Mouse (Mus musculus) heart, embryonic 15.5 days (tissue): Measurements from ENCODE around the gene Josd1. TPM values are rescaled to one million over a fixed set of nuclear protein-coding genes. Genes with fewer than 3 reads are reported as not detected.
"Not testable (repeated sequence)": the region's sequence is repeated elsewhere in the genome, so short reads cannot be mapped to it uniquely, and the experiment has no call there.

Source experiments
- ATAC-seq: fragments of 200-750 bp; cut with Nextera tagmentation; replicated peaks from 2 replicates; pipeline ENCODE4 v1.8.0; 2017; ENCODE audit warnings: low read depth, moderate TSS enrichment; ENCODE audit not compliant: insufficient number of reproducible peaks, insufficient read depth, low FRiP score
- H3K27ac ChIP-seq: fragments of 300-500 bp; sonication (generic); 2 replicates; pipeline ENCODE4 v1.5.1; 2015; ENCODE audit warnings: mild to moderate bottlenecking, inconsistent platforms
- H3K27me3 ChIP-seq: fragments of 300-500 bp; sonication (generic); 2 replicates; pipeline ENCODE4 v1.6.1; 2015; ENCODE audit warnings: inconsistent platforms
- H3K36me3 ChIP-seq: fragments of 300-500 bp; sonication (generic); 2 replicates; pipeline ENCODE4 v1.6.1; 2015; ENCODE audit warnings: mild to moderate bottlenecking, inconsistent platforms
- H3K4me1 ChIP-seq: fragments of 300-500 bp; sonication (generic); replicated peaks from 2 replicates; pipeline ENCODE4 v1.6.1; 2015; ENCODE audit warnings: inconsistent platforms
- H3K4me2 ChIP-seq: fragments of 300-500 bp; sonication (generic); 2 replicates; pipeline ENCODE4 v1.6.1; 2015; ENCODE audit warnings: inconsistent platforms, mild to moderate bottlenecking, moderate library complexity
- H3K4me3 ChIP-seq: fragments of 300-500 bp; sonication (generic); 2 replicates; pipeline ENCODE4 v1.5.1; 2015; ENCODE audit warnings: mild to moderate bottlenecking, inconsistent platforms
- H3K9ac ChIP-seq: fragments of 300-500 bp; sonication (generic); 2 replicates; pipeline ENCODE4 v1.6.1; 2015; ENCODE audit warnings: mild to moderate bottlenecking, inconsistent platforms
- H3K9me3 ChIP-seq: fragments of 300-500 bp; sonication (generic); replicated peaks from 2 replicates; pipeline ENCODE4 v1.6.1; 2016; ENCODE audit warnings: inconsistent platforms
- WGBS: fragments of 180-500 bp; shearing (Covaris S2); methylation state at CpG from one replicate; pipeline ENCODE4 v1.1.7; 2015; ENCODE audit warnings: mixed read lengths; 5-methylcytosine and 5-hydroxymethylcytosine counted together
- polyA plus RNA-seq: library from polyadenylated mRNA; unstranded; fragments of >200 nt; fragmentation: Nextera tagmentation; extraction: Ambion mirVana; gene quantifications from 2 replicates; pipeline ENCODE4 v1.2.1, GENCODE M21; 2015

Gene Josd1
- polyA plus RNA-seq, 1 experiment from 2014 or later = 20.6 TPM

DNA sequence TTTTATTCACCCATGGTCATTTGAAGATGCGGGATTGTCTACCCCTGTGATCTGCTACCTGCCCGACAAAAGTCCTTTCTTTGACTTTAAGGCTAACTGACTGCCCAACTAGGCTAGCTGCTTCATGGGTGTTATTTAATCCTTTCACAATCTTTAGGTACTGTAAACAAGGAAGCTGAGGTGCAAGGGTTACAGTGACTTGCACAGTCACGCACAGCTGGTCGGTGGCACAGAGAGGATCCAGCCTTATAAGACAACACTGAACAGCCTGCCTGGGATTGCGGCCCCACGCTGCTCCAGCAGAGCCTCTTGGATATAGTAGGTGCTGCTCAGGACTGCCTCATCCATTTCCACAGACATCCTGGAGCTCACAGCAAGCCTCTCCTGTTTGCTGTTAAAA is 4.6 kb downstream of the Josd1 start:
- H3K4me3 ChIP-seq = peak overlapping the region; percentile 21
- no peaks in the 10 kb centered on the region for H3K36me3 ChIP-seq
- peak overlapping the region; percentile 68 for H3K27ac ChIP-seq
- H3K27me3 ChIP-seq = no peaks in the 10 kb centered on the region
- WGBS = 51% methylated on average over 6 of the region's 6 CpGs
- ATAC-seq = no peak
- no peaks in the 10 kb centered on the region for H3K9me3 ChIP-seq
- H3K4me2 ChIP-seq = peak overlapping the region; percentile 73
- peak overlapping the region; percentile 36 for H3K9ac ChIP-seq
- peaks cover 58% of the 10 kb centered on the region for H3K4me1 ChIP-seq

DNA sequence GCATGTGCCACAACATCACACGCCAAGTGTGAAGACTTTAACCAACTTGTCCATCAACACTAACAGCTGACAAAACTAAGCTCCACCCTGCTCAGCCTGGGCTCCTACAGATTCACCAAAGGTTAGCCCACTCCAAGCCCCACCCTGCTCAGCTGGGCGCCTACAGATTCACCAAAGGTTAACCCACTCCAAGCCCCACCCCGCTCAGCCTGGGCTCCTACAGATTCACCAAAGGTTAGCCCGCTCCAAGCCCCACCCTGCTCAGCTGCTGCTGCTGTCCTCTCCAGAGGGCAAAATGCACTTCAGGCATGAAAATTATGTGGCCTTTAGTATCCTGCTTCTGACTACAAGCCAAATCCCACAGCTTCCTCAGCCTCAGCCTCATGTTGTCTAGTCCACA is 5.7 kb downstream of the Josd1 start:
- no peaks in the 10 kb centered on the region for H3K9me3 ChIP-seq
- peak overlapping the region; percentile 68 for H3K27ac ChIP-seq
- peak overlapping the region; percentile 73 for H3K4me2 ChIP-seq
- H3K27me3 ChIP-seq = no peaks in the 10 kb centered on the region
- H3K9ac ChIP-seq = no peak overlapping the region
- H3K36me3 ChIP-seq = no peaks in the 10 kb centered on the region
- 0 out of 2 replicates have a peak, but pooled peaks have one; percentile 50 for ATAC-seq
- H3K4me3 ChIP-seq = peak overlapping the region; percentile 21; the same call in 1 of the 2 replicates
- WGBS = 74% methylated on average over 4 of the region's 4 CpGs
- H3K4me1 ChIP-seq = peaks cover 58% of the 10 kb centered on the region

DNA sequence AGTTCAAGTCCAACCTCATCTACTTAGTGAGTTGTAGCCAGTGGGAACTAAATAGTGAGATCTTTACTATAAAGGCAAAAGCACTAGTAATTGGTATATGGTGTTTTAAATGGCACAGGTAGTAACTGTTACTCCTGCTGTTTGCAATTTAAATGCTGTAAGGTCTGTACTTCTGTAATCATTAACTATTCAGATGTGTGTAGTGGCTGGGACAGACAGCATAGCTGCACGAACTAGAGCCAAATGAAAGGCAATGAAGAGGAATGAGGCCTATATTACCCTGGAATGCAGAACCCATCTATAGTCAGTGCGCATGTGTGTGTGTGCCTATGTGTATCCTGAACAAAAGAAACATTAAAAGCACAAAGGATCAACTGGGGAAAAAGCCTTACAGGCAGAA is 9.8 kb downstream of the Josd1 start:
- no peak overlapping the region for H3K4me3 ChIP-seq
- 86% methylated on average over 2 of the region's 2 CpGs for WGBS
- no peaks in the 10 kb centered on the region for H3K27me3 ChIP-seq
- ATAC-seq = no peak
- H3K36me3 ChIP-seq = peaks cover 33% of the 10 kb centered on the region
- H3K9ac ChIP-seq = no peak overlapping the region
- no peaks in the 10 kb centered on the region for H3K9me3 ChIP-seq
- no peak overlapping the region for H3K4me2 ChIP-seq
- no peak overlapping the region for H3K27ac ChIP-seq
- H3K4me1 ChIP-seq = peaks cover 22% of the 10 kb centered on the region

DNA sequence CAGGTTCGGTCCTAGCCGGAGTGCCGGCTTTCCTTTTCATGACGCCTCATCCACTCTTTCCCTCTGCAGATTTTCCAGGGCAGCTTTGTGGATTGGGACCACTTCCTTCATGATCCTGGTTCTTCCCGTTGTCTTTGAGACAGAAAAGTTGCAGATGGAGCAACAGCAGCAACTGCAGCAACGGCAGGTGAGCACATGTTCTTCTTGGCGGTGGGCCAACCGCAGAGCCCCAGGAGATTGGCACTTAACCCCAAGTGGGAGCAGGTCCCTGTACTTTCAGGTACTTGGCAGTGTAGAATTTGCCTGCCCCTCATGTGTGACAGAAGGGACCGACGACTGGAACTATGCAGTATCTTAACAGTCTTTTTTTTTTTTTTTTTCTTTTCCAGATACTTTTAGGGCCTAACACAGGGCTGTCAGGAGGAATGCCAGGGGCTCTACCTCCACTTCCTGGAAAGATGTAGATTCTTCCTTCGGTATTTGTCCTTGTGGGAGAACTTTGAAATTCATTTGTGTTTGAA is 15.8 kb downstream of the Josd1 start:
- Histone ChIP-seq H3K9ac (peak overlapping the region; percentile 8; the same call in 1 of the 2 replicates), H3K36me3 (peaks cover 45% of the 10 kb centered on the region)

DNA sequence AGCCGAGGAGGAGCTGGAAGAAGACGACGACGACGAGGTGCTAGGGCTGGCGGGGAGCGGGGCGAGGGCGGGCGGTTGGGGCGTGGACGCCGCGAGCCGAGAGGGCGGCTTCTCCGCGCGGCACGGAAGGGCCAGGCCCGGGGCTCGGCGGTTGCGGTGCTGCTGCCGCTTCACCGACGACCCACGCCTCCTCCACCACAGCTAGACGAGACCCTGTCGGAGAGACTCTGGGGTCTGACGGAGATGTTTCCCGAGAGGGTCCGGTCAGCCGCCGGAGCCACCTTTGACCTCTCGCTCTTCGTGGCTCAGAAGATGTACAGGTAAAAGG is 16.8 kb downstream of the Josd1 start:
- Histone ChIP-seq H3K36me3 (peaks cover 41% of the 10 kb centered on the region), H3K27me3 (no peaks in the 10 kb centered on the region), H3K27ac (peak overlapping the region; percentile 63), H3K9ac (peak overlapping the region; percentile 92), H3K9me3 (no peaks in the 10 kb centered on the region), H3K4me2 (peak overlapping the region; percentile 83), H3K4me3 (peak overlapping the region; percentile 96), H3K4me1 (peaks cover 35% of the 10 kb centered on the region)
- WGBS = under 1% methylated on average over 37 of the region's 37 CpGs
- peak; percentile 36; the same call in 1 of the 2 replicates for ATAC-seq

More for the DNA sequence above, 15.8 kb downstream of the Josd1 start:
- H3K27ac ChIP-seq, ATAC-seq, H3K27me3 ChIP-seq, H3K9me3 ChIP-seq: not testable (repeated sequence)
- Histone ChIP-seq H3K4me3 (peak overlapping the region; percentile 96), H3K4me2 (peak overlapping the region; percentile 83), H3K4me1 (peaks cover 25% of the 10 kb centered on the region)
- 69% methylated on average over 11 of the region's 11 CpGs for WGBS

DNA sequence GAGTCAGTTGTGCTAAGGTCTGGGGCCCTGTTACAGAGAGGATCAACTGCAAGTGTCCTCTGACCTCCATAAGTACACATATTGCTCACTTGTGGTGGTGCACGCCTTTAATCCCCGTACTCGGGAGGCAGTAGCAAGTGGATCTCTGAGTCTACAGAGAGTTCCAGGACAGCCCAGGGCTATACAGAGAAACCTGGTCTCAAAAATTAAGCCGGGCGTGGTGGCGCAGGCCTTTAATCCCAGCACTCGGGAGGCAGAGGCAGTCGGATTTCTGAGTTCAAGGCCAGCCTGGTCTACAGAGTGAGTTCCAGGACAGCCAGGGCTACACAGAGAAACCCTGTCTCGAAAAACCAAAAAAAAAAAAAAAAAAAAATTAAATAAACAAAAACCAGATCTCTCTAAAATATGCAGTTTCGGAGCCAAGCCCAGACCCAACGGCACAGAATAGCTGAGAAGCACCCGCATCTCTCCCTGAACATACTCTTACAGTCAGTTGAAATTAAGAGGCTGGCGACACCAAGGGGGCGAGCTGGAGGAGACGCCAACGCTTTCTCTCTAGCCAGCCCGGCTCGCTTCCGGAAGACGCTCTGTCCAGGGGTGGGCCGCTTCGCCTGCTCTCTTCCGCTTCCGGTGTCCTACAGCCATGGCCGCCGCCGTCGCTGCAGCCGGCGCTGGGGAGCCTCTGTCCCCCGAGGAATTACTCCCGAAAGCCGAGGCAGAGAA is 17.3 kb downstream of the Josd1 start, which contains the start of gene Tomm22:
Tomm22 (plus strand) TSS at position 613 of the 723 bp plus-strand sequence.
- peak within 1 kb of the TSS; percentile 63 for H3K27ac ChIP-seq
- 17% methylated on average over 33 of the region's 33 CpGs for WGBS
- ATAC-seq = peak; percentile 90
- H3K36me3 ChIP-seq = peaks cover 37% of the 10 kb centered on the region
- H3K4me3 ChIP-seq = peak within 1 kb of the TSS; percentile 96
- H3K27me3 ChIP-seq = no peaks in the 10 kb centered on the region
- no peaks in the 10 kb centered on the region for H3K9me3 ChIP-seq
- peak within 1 kb of the TSS; percentile 92 for H3K9ac ChIP-seq
- peaks cover 37% of the 10 kb centered on the region for H3K4me1 ChIP-seq
- H3K4me2 ChIP-seq = peak within 1 kb of the TSS; percentile 83

DNA sequence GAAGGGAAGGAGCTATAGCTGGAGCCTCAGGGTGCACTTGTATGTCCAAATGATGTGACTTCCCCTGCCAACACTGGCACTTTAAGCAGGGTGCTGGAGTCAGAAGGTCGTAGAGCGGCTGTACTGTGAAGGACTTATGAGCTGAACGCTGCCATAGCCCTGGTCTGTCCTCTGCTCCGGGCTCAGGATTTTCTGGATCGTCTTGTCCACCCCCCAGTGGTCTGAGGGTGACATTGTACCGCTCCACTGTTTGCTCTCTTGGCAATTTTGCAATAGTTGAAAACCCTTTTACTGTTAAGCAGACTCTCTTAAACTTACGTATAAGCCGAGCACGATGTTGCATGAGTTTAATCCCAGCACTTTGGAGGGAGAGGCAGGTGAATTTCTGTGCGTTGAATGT is 18.5 kb downstream of the Josd1 start:
- H3K27ac ChIP-seq = peak overlapping the region; percentile 42; the same call in 1 of the 2 replicates
- 0 out of 2 replicates have a peak, but pooled peaks have one; percentile 23 for ATAC-seq
- peak overlapping the region; percentile 21; the same call in 1 of the 2 replicates for H3K9ac ChIP-seq
- peaks cover 37% of the 10 kb centered on the region for H3K4me1 ChIP-seq
- no peaks in the 10 kb centered on the region for H3K9me3 ChIP-seq
- H3K27me3 ChIP-seq = no peaks in the 10 kb centered on the region
- no peak overlapping the region for H3K4me2 ChIP-seq
- H3K36me3 ChIP-seq = peaks cover 25% of the 10 kb centered on the region
- 62% methylated on average over 10 of the region's 10 CpGs for WGBS
- no peak overlapping the region for H3K4me3 ChIP-seq

DNA sequence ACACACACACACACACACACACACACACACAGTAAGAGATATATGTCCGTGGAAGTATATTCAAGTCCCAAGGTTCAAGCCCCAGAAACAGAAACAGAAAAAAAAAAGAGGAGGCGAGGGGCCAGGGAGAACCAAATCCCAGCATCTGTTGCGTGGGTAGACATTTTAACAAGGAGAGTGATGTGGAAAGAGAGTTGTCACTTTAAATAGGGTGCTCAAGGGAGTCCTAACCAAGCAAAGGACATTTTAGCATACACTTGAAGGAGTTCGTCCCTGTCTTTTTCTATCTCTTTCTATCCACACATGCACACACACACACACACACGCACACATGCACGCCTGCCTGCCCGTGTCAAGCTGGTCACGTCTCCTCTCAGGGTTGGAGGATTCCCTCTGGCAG is 23.1 kb downstream of the Josd1 start:
- WGBS = 84% methylated on average over 8 of the region's 8 CpGs
- Histone ChIP-seq H3K27me3 (no peaks in the 10 kb centered on the region), H3K36me3 (no peaks in the 10 kb centered on the region; the same call in 1 of the 2 replicates), H3K4me3 (no peak overlapping the region), H3K9ac (no peak overlapping the region), H3K4me2 (no peak overlapping the region), H3K4me1 (peaks cover 31% of the 10 kb centered on the region), H3K27ac (no peak overlapping the region), H3K9me3 (no peaks in the 10 kb centered on the region)
- ATAC-seq = no peak

DNA sequence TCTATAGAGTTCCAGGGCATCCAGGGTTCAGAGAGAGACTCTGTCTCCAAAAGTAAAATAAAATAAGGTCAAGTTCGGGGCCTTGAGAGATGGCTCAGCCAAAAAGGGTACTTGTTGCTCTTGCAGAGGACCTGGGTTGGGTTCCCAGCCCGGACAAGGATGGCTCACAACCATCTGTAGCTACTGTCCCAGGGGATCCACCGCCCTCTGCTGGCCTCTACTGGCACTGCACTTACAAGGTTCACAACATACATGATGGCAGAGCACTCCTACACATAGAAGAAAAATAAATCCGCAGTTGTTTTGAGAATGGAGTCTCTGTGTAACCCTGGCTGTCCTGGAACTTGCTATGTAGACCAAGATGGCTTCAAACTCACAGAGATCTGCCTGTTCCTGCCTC is 25.9 kb downstream of the Josd1 start:
- no peak overlapping the region for H3K4me3 ChIP-seq
- no peak overlapping the region for H3K9ac ChIP-seq
- ATAC-seq = no peak
- no peak overlapping the region for H3K4me2 ChIP-seq
- peaks cover 26% of the 10 kb centered on the region for H3K4me1 ChIP-seq
- 75% methylated on average over 4 of the region's 4 CpGs for WGBS
- H3K9me3 ChIP-seq = no peaks in the 10 kb centered on the region
- no peaks in the 10 kb centered on the region for H3K27me3 ChIP-seq
- no peaks in the 10 kb centered on the region; the same call in 1 of the 2 replicates for H3K36me3 ChIP-seq
- H3K27ac ChIP-seq = no peak overlapping the region

DNA sequence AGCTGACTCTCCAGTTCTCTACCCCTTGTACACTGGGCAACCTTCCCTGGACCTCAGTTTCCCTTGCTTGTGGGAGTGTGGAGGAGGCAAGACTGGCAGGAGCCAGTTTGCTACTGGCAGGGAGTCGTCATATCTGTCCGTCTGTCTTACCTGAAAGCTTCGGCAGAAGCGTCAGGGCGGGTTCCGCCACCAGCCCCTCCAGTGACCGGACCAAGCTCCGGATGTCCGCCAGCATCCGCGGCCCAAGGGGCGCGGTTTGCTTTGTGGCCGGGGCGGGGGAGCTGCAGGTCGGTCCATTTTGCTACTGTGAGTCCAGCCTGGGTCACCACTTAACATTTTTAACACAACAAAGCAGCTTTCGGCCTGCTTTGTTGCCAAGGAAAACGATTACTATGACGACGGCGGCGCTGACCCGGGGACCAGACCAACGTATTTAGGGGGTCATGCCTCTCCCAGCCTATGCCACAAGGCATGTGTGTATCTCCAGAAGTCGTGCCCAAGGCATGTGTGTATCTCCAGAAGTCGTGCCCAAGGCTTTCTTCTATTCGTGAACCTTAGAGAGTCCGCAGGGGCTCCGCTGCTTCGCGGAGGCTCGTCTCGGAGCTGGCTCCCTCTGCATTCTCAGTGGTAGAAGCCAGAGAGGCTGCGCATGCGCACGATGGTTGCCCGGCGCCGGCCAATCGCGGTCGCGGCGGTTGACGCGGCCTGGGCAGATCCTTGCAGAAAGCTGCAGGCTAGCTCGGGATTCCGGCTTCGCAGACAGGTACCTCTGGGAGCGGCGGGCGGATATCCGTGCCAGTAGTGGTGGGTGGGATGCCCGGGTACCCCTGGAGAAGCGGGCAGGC is 29.0 kb downstream of the Josd1 start, which contains the start of the genes Fam227a and Cby1:
Fam227a (minus strand) TSS at position 426 of the 845 bp plus-strand sequence.
Cby1 (plus strand) TSS at position 669 of the 845 bp plus-strand sequence.
- no peaks in the 10 kb centered on the region for H3K27me3 ChIP-seq
- H3K27ac ChIP-seq = peak within 1 kb of the TSS; percentile 93
- WGBS = under 1% methylated on average over 55 of the region's 55 CpGs
- H3K4me2 ChIP-seq = peak within 1 kb of the TSS; percentile 98
- peak; percentile 83 for ATAC-seq
- H3K36me3 ChIP-seq = no peaks in the 10 kb centered on the region; the same call in 1 of the 2 replicates
- no peaks in the 10 kb centered on the region for H3K9me3 ChIP-seq
- peak within 1 kb of the TSS; percentile 60 for H3K9ac ChIP-seq
- H3K4me1 ChIP-seq = peaks cover 15% of the 10 kb centered on the region
- H3K4me3 ChIP-seq = peak within 1 kb of the TSS; percentile 81
